Mouse (Mus musculus): Measurements from ENCODE around the gene Pou2f1.

GRCm38 (mm10) chr1:166001121-166001903, 1.2 kb downstream of the Pou2f1 start:
- TF ChIP-seq CTCF (conservative IDR thresholded peaks at IDR 0.05; ENCODE audit: insufficient read depth, insufficient read length, low read depth, low read length) (no peak), POLR2A (IDR thresholded peaks at IDR 0.05; ENCODE audit: low read depth, low read length) (no peak)
